Mouse (Mus musculus) C2C12 (cell line): Measurements from ENCODE around the gene Cdk5rap3. TPM values are rescaled to one million over a fixed set of nuclear protein-coding genes. Genes with fewer than 3 reads are reported as not detected.

ENCODE experiments used
- H3K27me3 ChIP-seq: one replicate; pipeline ENCODE4 v1.6.1; 2011; ENCODE audit not compliant: control insufficient read depth, insufficient read depth, insufficient read length
- H3K36me3 ChIP-seq: one replicate; pipeline ENCODE4 v1.6.1; 2011; ENCODE audit not compliant: control insufficient read depth, insufficient read depth
- H3K4me3 ChIP-seq: one replicate; pipeline ENCODE4 v1.5.1; 2011; ENCODE audit warnings: mild to moderate bottlenecking, control low read depth; ENCODE audit not compliant: poor library complexity, insufficient read depth, severe bottlenecking
- H3K79me2 ChIP-seq: one replicate; pipeline ENCODE4 v1.6.1; 2011; ENCODE audit not compliant: control insufficient read depth, insufficient read depth
- H3K79me3 ChIP-seq: one replicate; pipeline ENCODE4 v1.6.1; 2011; ENCODE audit warnings: low read depth, control low read depth
- H3ac ChIP-seq: one replicate; pipeline ENCODE3; 2011; ENCODE audit warnings: low read depth; ENCODE audit not compliant: control insufficient read depth, insufficient read length
- CEBPB ChIP-seq: IDR thresholded peaks from one replicate; pipeline ENCODE4 v1.6.1; 2011; ENCODE audit warnings: low read depth, mild to moderate bottlenecking, control low read depth, moderate library complexity
- CTCF ChIP-seq: IDR thresholded peaks from one replicate; pipeline ENCODE4 v1.5.1; 2011; ENCODE audit not compliant: control insufficient read depth, insufficient read depth, insufficient read length
- FOSL1 ChIP-seq: IDR thresholded peaks from one replicate; pipeline ENCODE4 v1.8.0; 2011; ENCODE audit warnings: mild to moderate bottlenecking, low read length; ENCODE audit not compliant: poor library complexity, insufficient read depth, severe bottlenecking
- MAX ChIP-seq: IDR thresholded peaks from one replicate; pipeline ENCODE4 v1.6.1; 2011; ENCODE audit warnings: mild to moderate bottlenecking, control low read depth
- MYOD1 ChIP-seq: IDR thresholded peaks from one replicate; pipeline ENCODE4 v1.6.1; 2011; ENCODE audit warnings: low read depth; ENCODE audit not compliant: control insufficient read depth, insufficient read length
- MYOG ChIP-seq: IDR thresholded peaks from one replicate; pipeline ENCODE4 v1.6.1; 2011; ENCODE audit not compliant: control insufficient read depth, insufficient read length; ENCODE audit errors: extremely low read depth
- USF1 ChIP-seq: IDR thresholded peaks from one replicate; pipeline ENCODE4 v1.6.1; 2011; ENCODE audit warnings: low read depth, mild to moderate bottlenecking, control low read depth, moderate library complexity
- polyA plus RNA-seq: library from polyadenylated mRNA; unstranded; fragments of >200 nt; fragmentation: generic; extraction: Trizol; gene quantifications from one replicate; pipeline ENCODE4 v1.2.1, GENCODE M21; 2012; ENCODE audit warnings: missing spikeins

Cdk5rap3 gene
- polyA plus RNA-seq, 1 experiment: 33.1 TPM

- Histone ChIP-seq H3K79me2 (peaks cover 10% of the 10 kb centered on the region), H3ac (no peak overlapping the region), H3K4me3 (no peak overlapping the region), H3K36me3 (no peaks in the 10 kb centered on the region), H3K27me3 (no peaks in the 10 kb centered on the region), H3K79me3 (no peaks in the 10 kb centered on the region)
- TF ChIP-seq MAX: peak; percentile 95
- no peak for TF ChIP-seq MYOG
- peak; percentile 25 for TF ChIP-seq CEBPB
- no peak for TF ChIP-seq MYOD1
These were observed 2.7 kb upstream of the Cdk5rap3 start for GRCm38 (mm10) chr11:96919003-96919402.

- Histone ChIP-seq H3K27me3 (no peaks in the 10 kb centered on the region), H3K79me2 (peaks cover 10% of the 10 kb centered on the region), H3K79me3 (no peaks in the 10 kb centered on the region), H3K4me3 (no peak overlapping the region), H3ac (no peak overlapping the region), H3K36me3 (no peaks in the 10 kb centered on the region)
- TF ChIP-seq MYOG: no peak
- TF ChIP-seq USF1: no peak
- no peak for TF ChIP-seq CEBPB
- TF ChIP-seq MYOD1: no peak
- no peak for TF ChIP-seq FOSL1
- TF ChIP-seq MAX: no peak
- no peak for TF ChIP-seq CTCF
These were observed 1.1 kb upstream of the Cdk5rap3 start for GRCm38 (mm10) chr11:96917415-96917814.

GRCm38 (mm10) chr11:96916885-96917396 is 645 bp upstream of the Cdk5rap3 start:
- TF ChIP-seq FOSL1: no peak
- TF ChIP-seq USF1: no peak
- no peak for TF ChIP-seq CEBPB
- TF ChIP-seq MYOD1: no peak
- TF ChIP-seq CTCF: no peak
- TF ChIP-seq MAX: no peak
- no peak for TF ChIP-seq MYOG
- no peak overlapping the region for H3ac ChIP-seq
- peaks cover 10% of the 10 kb centered on the region for H3K79me2 ChIP-seq
- no peaks in the 10 kb centered on the region for H3K27me3 ChIP-seq
- no peaks in the 10 kb centered on the region for H3K79me3 ChIP-seq
- H3K36me3 ChIP-seq: no peaks in the 10 kb centered on the region
- peak overlapping the region; percentile 19 for H3K4me3 ChIP-seq

GRCm38 (mm10) chr11:96912682-96913081 is 3.6 kb downstream of the Cdk5rap3 start:
- H3ac ChIP-seq: no peak overlapping the region
- H3K36me3 ChIP-seq: peaks cover 22% of the 10 kb centered on the region
- no peak for TF ChIP-seq USF1
- no peak for TF ChIP-seq CEBPB
- TF ChIP-seq MYOD1: no peak
- TF ChIP-seq FOSL1: no peak
- TF ChIP-seq MAX: no peak
- TF ChIP-seq CTCF: no peak
- no peak for TF ChIP-seq MYOG
- H3K79me3 ChIP-seq: no peaks in the 10 kb centered on the region
- no peaks in the 10 kb centered on the region for H3K27me3 ChIP-seq
- H3K79me2 ChIP-seq: peaks cover 10% of the 10 kb centered on the region
- H3K4me3 ChIP-seq: no peak overlapping the region

GRCm38 (mm10) chr11:96910003-96910402 is 6.3 kb downstream of the Cdk5rap3 start:
- peaks cover 22% of the 10 kb centered on the region for H3K36me3 ChIP-seq
- H3K79me3 ChIP-seq: no peaks in the 10 kb centered on the region
- TF ChIP-seq MAX (no peak), MYOD1 (no peak), CEBPB (no peak), USF1 (no peak), FOSL1 (no peak), MYOG (no peak), CTCF (peak; percentile 77)
- H3K27me3 ChIP-seq: no peaks in the 10 kb centered on the region
- no peak overlapping the region for H3ac ChIP-seq
- no peak overlapping the region for H3K4me3 ChIP-seq
- H3K79me2 ChIP-seq: peaks cover under 1% of the 10 kb centered on the region

- TF ChIP-seq FOSL1: no peak
- TF ChIP-seq USF1: no peak
- TF ChIP-seq MYOD1: no peak
- Histone ChIP-seq H3ac (no peak overlapping the region), H3K36me3 (peaks cover 22% of the 10 kb centered on the region), H3K79me2 (no peaks in the 10 kb centered on the region), H3K27me3 (no peaks in the 10 kb centered on the region), H3K4me3 (no peak overlapping the region), H3K79me3 (no peaks in the 10 kb centered on the region)
These were observed 7.7 kb downstream of the Cdk5rap3 start for GRCm38 (mm10) chr11:96908594-96908993.
